Mouse (Mus musculus) splenic B cell, adult 2 months (primary cell): Measurements from ENCODE around the gene Rce1.

Source experiments
- DNase-seq: peaks from one replicate; pipeline ENCODE4 v3.0.0-alpha.2; 2011; ENCODE audit warnings: low read depth, low spot score
- H3K27me3 ChIP-seq: 2 replicates; pipeline ENCODE4 v1.6.1; 2012; ENCODE audit warnings: mild to moderate bottlenecking, low read length, moderate library complexity, mixed read lengths; ENCODE audit not compliant: control insufficient read depth, poor library complexity, insufficient read depth, severe bottlenecking
- H3K36me3 ChIP-seq: 2 replicates; pipeline ENCODE4 v1.6.1; 2012; ENCODE audit warnings: mild to moderate bottlenecking, low read length, moderate library complexity, mixed read lengths; ENCODE audit not compliant: control insufficient read depth, poor library complexity, insufficient read depth, severe bottlenecking

The Rce1 gene

DNA sequence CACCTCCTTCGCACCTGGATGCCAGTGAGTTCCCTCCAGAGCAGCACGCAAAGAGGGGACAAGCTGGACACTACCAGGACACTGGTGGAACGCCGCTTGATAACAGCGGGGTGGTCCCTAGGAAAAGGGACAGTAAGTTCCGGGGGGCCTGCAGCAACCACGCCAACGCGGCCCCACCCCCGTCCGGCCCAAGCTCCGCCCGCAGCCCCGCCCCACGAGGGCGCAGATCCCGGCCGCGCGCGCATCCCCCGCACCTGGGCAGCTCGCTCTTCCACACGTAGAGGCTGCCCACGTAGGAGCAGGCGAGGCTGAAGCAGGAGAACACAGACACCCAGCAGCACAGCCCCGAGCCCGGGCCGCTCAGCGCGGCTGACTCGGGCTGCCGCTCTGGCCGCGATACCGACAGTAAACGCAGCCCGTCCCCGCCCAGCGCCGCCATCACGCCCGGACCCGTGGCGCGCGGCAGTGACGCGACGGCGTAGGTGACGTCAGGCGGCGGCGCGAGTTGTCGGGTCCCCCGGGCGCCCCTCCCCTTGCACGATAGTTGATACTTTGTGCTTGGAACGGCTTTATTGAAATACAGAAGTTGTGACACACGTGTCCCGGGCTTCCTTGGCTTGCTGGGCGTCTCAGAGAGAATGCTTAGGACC, at the start of gene Rce1:
Gene Rce1, minus strand, starts transcription at position 463 of the 650 bp plus-strand sequence.
- peak; percentile 91 for DNase-seq
- Histone ChIP-seq H3K27me3 (no peaks in the 10 kb centered on the region), H3K36me3 (no peaks in the 10 kb centered on the region)

DNA sequence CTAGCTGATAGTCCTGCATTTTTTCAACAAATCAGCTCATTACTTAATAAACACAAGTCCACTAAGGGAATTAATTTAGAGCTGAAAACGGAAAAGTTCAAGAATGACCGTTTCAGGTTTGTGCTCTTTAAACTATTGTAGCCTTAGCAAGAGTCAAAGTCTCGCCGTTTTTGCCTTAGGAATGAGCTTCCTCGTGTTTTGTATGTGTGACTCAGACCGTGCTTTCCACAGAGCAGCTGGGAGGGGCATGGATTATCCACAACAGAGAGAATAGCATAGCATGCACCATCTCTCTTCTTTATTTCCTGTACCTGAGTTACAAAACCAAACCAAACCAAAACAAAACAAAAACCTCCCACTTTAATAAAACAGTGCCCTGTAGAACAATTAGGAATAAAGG, 47.0 kb upstream of the Rce1 start:
- no peaks in the 10 kb centered on the region for H3K27me3 ChIP-seq
- no peak for DNase-seq
- no peaks in the 10 kb centered on the region for H3K36me3 ChIP-seq

DNA sequence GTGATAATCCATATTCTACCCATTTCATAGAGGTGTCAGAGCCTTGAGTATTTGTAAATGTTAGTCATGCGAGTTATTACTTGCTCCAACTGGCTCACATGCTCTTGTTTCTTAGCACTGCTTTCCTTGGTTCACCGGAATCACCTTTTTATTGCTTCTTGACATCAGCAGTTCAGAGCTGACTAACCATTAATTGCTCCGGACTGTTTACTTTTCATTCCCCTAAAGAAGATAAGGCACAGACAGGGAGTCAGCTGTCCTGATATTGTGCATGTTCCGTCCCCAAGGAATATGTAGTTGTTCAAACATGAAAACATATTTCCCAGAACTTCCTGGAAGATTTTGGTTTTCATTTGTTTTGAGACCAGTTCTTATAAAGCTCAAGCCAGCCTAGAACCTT, 45.3 kb upstream of the Rce1 start:
- DNase-seq, result no peak
- Histone ChIP-seq H3K36me3 (no peaks in the 10 kb centered on the region), H3K27me3 (no peaks in the 10 kb centered on the region)

DNA sequence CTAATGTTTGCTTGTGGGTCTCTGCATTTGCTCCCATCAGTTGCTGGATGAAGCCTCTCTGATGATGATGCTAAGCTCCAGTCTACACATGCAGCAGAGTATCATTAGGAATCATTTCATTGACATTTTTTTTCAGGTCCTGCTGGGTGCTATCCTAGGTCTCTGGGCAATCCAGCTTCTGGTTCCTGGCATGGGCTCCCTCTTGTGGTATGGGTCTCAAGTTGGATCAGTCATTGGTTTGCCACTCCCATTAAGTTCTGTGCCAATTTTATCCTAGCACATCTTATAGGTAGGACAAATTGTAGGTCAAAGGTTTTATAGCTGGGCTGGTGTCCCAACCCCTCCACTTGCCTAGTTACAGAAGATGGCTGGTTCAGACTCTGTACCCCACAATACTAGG, 41.4 kb upstream of the Rce1 start:
- H3K36me3 ChIP-seq, result no peaks in the 10 kb centered on the region
- DNase-seq, result peak; percentile 4
- no peaks in the 10 kb centered on the region for H3K27me3 ChIP-seq

DNA sequence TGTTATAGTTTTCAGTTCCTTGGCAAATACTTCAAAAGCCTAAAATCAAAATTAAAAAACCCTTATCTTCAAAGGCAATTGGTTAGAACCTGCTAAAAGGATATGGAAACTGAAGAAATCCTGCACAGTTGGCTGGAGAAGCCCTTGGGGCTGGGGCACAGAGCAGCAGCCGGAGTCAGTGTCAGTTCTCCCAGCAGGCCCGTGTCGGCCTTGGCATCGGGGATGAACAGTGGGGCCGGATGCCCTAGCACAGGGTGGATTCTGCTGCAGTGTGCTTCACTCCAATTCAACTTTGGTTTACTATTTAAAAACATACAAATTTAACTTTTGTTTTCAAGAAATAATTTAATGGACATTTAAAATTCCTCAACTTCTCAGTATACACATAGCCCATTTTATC, 32.7 kb upstream of the Rce1 start:
- Histone ChIP-seq H3K27me3 (no peaks in the 10 kb centered on the region), H3K36me3 (no peaks in the 10 kb centered on the region)
- no peak for DNase-seq

DNA sequence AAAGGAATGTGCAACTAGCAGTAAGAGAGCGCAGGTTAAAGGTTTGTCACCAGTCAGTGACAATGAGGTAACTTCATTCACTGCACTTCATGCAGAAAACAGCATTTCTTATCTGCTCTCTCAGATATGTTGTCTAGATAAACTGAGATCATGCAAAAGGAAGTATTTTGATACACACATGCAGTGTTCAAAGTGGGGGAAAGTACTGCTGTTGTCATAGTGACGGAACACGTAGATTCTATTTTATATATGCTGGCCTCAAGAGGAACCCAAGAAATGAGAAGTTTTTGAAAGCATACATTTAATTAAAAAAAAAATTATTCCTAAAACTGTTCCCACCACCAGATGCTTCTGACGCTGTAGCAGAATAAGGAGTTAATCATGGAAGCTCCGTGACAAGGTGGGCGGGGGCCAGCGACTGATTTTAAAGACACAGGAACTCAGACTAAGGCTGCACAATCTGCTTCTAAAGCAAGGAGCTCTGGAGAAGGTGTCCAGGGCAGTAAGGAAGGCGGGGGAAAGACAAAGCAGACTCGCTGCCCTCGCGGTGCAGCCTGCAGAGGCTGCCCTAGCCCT, 21.6 kb upstream of the Rce1 start:
- Histone ChIP-seq H3K36me3 (no peaks in the 10 kb centered on the region), H3K27me3 (no peaks in the 10 kb centered on the region)
- DNase-seq, result no peak

DNA sequence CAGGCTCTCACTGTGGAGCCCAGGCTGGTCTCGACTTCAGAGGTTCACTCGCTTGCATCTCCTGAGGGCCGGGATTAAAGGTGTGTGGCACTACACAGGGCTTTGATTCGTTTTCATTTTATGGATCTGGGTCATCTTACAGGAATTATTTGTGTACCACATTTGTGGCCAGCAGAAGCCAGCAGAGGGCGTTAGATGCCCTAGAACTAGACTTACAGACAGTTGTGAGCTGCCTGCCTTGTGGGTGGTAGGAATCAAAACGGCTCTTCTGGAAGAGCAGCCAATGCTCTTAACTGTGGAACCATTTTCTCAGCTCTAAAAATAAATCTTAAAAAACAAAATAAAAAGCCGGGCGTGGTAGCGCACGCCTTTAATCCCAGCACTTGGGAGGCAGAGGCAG, 18.8 kb upstream of the Rce1 start:
- H3K36me3 ChIP-seq, result no peaks in the 10 kb centered on the region
- no peak for DNase-seq
- no peaks in the 10 kb centered on the region for H3K27me3 ChIP-seq

DNA sequence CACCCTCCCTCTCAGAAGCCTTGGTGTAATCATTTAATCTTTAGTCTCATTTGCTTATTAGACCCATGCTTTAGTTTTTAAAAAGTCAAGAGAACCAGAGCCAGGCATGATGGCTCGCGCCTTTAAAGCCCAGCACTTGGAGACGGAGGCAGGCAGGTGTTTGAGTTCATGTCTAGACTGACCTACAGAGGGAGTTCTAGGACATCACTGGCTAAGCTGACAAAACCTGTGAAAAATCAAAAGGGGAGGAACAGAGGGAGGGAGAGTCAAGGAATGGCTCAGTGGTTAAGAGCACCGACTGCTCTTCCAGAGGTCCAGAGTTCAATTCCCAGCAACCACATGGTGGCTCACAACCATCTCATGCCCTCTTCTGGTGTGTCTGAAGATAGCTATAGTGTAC, 10.5 kb upstream of the Rce1 start:
- no peak for DNase-seq
- H3K27me3 ChIP-seq, result no peaks in the 10 kb centered on the region; the same call in 1 of the 2 replicates
- H3K36me3 ChIP-seq, result no peaks in the 10 kb centered on the region

DNA sequence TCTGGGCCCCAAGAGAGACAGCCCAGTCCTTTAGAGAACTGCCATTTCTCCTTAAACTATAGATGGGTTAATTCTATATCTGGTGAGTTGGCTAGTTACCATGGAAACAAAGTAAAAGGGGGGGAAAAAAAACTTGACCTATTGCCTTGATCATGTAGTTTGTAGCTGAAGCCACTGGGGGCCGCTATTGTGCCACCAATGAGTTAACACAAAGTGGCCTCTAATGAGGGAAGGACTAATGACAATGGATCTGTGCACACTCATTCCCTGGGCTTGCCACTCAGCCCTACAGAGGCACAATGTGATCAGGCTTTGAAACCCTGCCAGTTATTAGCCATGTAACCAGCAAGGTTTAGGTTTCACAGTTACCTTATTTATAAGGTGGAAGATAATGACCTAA, 3.4 kb upstream of the Rce1 start:
- Histone ChIP-seq H3K36me3 (no peaks in the 10 kb centered on the region), H3K27me3 (no peaks in the 10 kb centered on the region)
- DNase-seq, result peak; percentile 84

DNA sequence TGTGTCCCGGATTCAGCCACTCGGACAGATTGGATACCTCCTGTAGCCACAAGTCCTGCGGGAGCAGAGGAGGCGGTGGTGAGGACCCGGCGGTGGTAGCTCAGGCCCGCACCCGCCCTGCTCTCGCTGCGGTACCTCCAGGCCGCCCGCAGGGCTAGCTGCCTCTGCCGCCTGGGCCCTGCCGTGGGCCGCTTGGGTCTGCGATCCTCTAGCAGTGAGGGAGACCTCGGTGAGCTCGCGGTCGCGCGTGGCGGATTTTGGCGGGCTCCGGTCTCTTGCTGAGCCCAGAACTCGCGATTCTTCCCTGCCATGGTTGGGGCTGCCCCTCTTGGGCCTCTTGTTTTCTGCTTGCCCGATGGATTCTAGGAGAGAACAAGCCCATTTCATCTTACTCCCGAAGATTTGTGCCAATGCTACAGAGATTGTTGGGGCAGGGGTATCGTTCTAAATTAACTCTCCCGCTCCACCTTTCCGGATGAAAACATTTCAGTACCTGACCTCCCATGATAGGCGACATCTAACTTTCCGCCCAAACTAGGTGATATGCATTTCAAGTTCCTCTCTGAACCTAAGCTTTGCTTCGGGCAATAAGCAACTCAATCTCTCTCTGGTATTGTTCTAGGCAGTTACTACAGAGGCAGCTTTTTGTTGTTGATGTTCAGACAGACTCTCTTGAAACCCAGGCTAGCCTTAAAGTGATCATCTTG, 541 bp upstream of the Rce1 start:
- DNase-seq, result no peak
- H3K36me3 ChIP-seq, result no peaks in the 10 kb centered on the region
- H3K27me3 ChIP-seq, result no peaks in the 10 kb centered on the region

DNA sequence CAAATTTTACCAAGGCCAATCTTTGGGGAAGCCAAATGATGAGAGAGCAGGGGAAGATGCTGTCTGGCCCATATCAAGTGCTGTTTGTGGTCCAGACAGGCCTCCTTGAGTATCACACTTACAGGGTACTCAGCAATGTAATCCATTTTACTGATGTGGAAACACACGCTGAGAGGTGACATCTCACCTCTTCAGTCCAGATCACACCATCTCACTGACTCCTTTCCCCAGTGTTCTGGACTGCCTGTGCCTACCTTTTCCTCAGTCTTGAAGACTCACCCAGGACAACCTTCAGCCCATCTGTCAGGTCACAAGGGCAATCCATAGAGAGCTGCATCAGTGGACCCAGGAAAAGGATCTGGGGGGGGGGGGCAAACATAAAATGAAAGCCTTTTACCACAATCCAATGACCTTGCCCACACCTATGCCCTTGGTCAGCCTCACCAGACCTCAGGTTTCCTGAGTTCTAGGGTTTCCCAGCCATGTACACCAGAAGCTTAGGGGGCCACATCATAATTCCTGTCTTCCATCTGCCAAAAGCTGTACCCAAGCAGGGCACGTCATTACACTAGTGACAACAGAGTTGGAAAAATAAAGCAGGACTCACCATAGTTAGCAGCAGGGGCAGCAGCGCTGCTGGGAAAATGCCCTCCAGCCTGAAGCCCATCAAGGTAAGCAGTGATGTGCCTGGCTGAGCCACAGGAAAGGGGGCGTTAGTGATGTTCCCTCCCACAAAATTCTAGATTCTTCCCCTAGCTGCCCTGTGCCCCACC, 849 bp downstream of the Rce1 start:
- H3K27me3 ChIP-seq, result no peaks in the 10 kb centered on the region
- DNase-seq, result no peak

DNA sequence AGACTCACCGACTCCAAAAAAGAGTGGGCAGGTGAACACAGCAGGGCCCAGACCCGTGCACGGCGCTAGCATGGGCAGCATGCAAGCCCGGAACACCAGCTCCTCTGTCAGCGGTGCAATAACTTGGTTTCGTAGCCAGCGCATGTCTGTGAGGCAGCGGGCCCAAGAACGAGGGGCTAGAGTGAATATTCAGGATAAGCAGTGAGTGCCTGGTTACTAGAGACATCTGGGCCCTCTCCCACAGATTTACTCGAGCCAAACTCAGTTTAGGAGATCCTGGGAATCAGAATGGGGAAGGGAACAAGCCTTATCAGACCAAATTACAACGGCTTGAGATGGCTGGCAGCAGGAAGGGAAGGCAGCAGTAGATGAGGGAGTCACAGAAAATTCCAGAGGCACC, 1.4 kb downstream of the Rce1 start:
- DNase-seq, result no peak
- Histone ChIP-seq H3K27me3 (no peaks in the 10 kb centered on the region), H3K36me3 (no peaks in the 10 kb centered on the region)

More for the DNA sequence above, 849 bp downstream of the Rce1 start:
- no peaks in the 10 kb centered on the region for H3K36me3 ChIP-seq

DNA sequence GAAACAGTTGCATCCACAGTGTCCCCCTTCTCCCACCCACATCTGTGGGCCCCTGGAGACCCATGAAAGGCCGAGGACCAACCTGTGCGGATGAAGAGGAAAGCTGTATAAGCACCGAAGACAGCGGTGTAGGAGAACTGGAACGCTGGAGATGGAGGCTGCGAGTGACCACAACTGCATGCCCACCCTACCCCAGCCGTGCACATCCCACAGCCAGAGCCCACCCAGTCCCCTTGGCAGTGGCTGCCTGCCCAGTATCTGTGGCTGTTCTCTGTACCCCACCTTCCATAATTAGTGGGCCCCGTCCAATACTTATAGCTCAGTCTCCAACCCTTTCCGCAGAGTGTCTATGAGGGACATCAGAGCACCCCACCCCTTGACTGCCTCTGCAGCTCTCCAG, 2.0 kb downstream of the Rce1 start:
- Histone ChIP-seq H3K36me3 (no peaks in the 10 kb centered on the region), H3K27me3 (no peaks in the 10 kb centered on the region)
- no peak for DNase-seq

DNA sequence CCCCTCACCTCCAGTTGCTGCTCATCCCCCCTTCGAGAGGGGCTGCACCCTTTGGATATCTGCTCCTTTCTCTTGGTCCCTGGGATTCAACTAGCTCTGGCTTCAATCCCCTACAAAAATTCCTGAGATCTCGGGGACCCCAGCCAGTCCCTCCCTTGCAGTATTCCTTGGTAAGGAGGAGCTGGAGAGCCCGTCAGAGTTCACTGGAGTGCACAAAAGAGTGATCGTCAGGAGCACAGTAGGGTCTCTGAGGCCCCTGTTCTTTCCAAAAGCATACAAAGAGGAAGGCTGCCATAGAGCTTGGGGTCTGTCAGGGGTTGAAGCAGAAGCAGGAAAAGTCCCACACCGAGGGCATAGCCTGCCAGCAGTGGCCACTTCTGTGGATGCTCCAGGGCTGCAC, 2.7 kb downstream of the Rce1 start:
- DNase-seq, result no peak
- no peaks in the 10 kb centered on the region for H3K27me3 ChIP-seq
- no peaks in the 10 kb centered on the region for H3K36me3 ChIP-seq

DNA sequence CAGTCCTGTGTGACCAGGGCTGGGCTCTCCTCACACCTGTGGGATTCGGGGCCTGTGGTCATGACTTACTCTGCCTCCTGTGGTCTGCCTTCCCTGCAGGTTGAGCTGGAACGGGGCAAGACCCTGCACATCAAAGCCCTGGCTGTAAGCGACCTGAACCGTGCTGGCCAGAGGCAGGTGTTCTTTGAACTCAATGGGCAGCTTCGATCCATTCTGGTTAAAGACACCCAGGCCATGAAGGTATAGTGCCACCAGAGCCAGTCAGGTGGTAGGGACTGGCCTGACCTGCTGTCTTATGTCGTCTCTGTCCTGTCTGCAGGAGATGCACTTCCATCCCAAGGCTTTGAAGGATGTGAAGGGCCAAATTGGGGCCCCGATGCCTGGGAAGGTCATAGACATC, 4.7 kb downstream of the Rce1 start:
- H3K27me3 ChIP-seq, result no peaks in the 10 kb centered on the region
- DNase-seq, result no peak

More for the DNA sequence above, 4.7 kb downstream of the Rce1 start:
- no peaks in the 10 kb centered on the region for H3K36me3 ChIP-seq
